Mouse (Mus musculus): ENCODE results near the gene S100a1. TPM values are rescaled to one million over a fixed set of nuclear protein-coding genes. Genes with fewer than 3 reads are reported as not detected.

S100a1 gene
- total RNA-seq, 1 experiment, result 2.3 TPM

DNA sequence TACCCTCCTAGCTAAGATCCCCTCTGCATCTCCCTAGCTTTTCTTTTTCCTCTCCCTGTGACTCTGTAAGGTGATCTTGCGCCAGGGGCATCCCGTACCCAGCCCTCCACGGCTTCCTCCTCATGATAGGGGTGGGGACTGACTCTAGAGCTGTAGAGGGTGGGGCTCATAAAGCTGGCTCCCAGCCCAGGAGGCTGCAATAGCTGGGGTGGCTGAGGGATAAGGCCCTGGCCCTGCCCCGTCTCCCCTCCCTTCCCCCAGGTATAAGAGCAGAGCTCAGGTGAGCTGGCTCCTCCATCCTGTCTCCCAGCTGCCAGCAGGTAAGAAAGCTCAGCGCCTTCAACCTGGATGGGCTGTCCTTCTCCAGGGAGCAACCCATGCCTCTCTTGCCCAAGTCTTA lies 12.4 kb upstream of the S100a1 start, which contains the start of gene S100a14:
Gene S100a14 (plus strand): TSS at position 277 of the 400 bp plus-strand sequence.
- H3K9ac ChIP-seq (ENCODE audit: insufficient read depth, low read depth, low read length, poor library complexity, severe bottlenecking), result no peak within 1 kb of the TSS
- H3K4me1 ChIP-seq (ENCODE audit: control insufficient read depth in 2 of 2, insufficient read depth in 2 of 2, low read length in 2 of 2, poor library complexity in 1 of 2), result peaks cover 0 to 5% of the 10 kb centered on the region in 2 experiments; a peak in 2 of 4 replicates
- H3K4me3 ChIP-seq (ENCODE audit: insufficient read depth in 1 of 2, low read depth in 1 of 2, low read length in 2 of 2, poor library complexity in 1 of 2, severe bottlenecking in 1 of 2), result no peak within 1 kb of the TSS
- TF ChIP-seq MAFK (IDR thresholded peaks at IDR 0.05; ENCODE audit: insufficient read depth, low read depth, low read length), result no peak
- no peak for TF ChIP-seq ZC3H11A (IDR thresholded peaks at IDR 0.05; ENCODE audit: borderline replicate concordance, low read depth, low read length)
- TF ChIP-seq ZNF384 (IDR thresholded peaks at IDR 0.05; ENCODE audit: low read depth, low read length), result no peak
- TF ChIP-seq CHD2 (IDR thresholded peaks at IDR 0.05; ENCODE audit: low read depth, low read length), result no peak
- TF ChIP-seq HCFC1 (IDR thresholded peaks at IDR 0.05; ENCODE audit: borderline replicate concordance, insufficient read depth, low read length), result no peak
- H3K36me3 ChIP-seq (ENCODE audit: control insufficient read depth, insufficient read depth, low read length, poor library complexity, severe bottlenecking), result no peaks in the 10 kb centered on the region
- in situ Hi-C loops (cut with MboI; ENCODE audit: low sequenced_read_pairs in 2 of 2, unreplicated experiment in 2 of 2), result no loop called here
- DNase-seq (ENCODE audit: low read depth, low spot score), result no peak
- no peak within 1 kb of the TSS for H3K27ac ChIP-seq (ENCODE audit: insufficient read depth, low read depth, low read length, poor library complexity, severe bottlenecking)
- H3K9me3 ChIP-seq (ENCODE audit: control insufficient read depth, insufficient read depth, low read depth, low read length), result no peaks in the 10 kb centered on the region

- H3K4me1 ChIP-seq (ENCODE audit: control insufficient read depth in 2 of 2, insufficient read depth in 2 of 2, low read length in 2 of 2, poor library complexity in 1 of 2), result peaks cover 0 to 5% of the 10 kb centered on the region in 2 experiments; a peak in 2 of 4 replicates
- H3K27ac ChIP-seq (ENCODE audit: insufficient read depth, low read depth, low read length, poor library complexity, severe bottlenecking), result no peak overlapping the region
- H3K36me3 ChIP-seq (ENCODE audit: control insufficient read depth, insufficient read depth, low read length, poor library complexity, severe bottlenecking), result no peaks in the 10 kb centered on the region
- no peak for DNase-seq (ENCODE audit: low read depth, low spot score)
- in situ Hi-C loops (cut with MboI; ENCODE audit: low sequenced_read_pairs in 2 of 2, unreplicated experiment in 2 of 2), result no loop called here
- no peak overlapping the region for H3K4me3 ChIP-seq (ENCODE audit: insufficient read depth in 1 of 2, low read depth in 1 of 2, low read length in 2 of 2, poor library complexity in 1 of 2, severe bottlenecking in 1 of 2)
- H3K9me3 ChIP-seq (ENCODE audit: control insufficient read depth, insufficient read depth, low read depth, low read length), result no peaks in the 10 kb centered on the region
- no peak overlapping the region for H3K9ac ChIP-seq (ENCODE audit: insufficient read depth, low read depth, low read length, poor library complexity, severe bottlenecking)
- TF ChIP-seq CHD2 (IDR thresholded peaks at IDR 0.05; ENCODE audit: low read depth, low read length), result no peak
- TF ChIP-seq ZC3H11A (IDR thresholded peaks at IDR 0.05; ENCODE audit: borderline replicate concordance, low read depth, low read length), result no peak
- no peak for TF ChIP-seq MAFK (IDR thresholded peaks at IDR 0.05; ENCODE audit: insufficient read depth, low read depth, low read length)
- TF ChIP-seq HCFC1 (IDR thresholded peaks at IDR 0.05; ENCODE audit: borderline replicate concordance, insufficient read depth, low read length), result no peak
Measured at GRCm38 (mm10) chr3:90526076-90526475, 11.9 kb upstream of the S100a1 start.

DNA sequence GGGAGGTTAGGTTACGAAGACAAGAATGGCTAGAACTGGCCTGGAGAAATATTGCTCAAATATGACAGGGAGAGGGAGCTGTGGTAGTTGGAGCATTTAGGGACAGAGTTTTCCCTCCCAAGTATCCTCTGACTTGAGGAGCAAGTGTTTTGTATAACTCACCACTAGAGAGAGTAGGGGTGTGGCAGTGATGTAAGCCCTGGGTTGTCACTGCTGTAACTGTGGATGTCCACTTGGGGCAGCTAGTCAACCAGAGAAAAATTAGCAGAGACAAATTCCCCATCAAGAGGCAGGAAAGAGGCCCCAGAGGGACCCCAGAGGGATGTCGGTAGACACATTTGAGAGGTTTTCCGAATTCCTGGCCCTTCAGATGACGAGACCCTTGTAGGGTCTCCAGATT lies 11.2 kb upstream of the S100a1 start:
- H3K9ac ChIP-seq (ENCODE audit: insufficient read depth, low read depth, low read length, poor library complexity, severe bottlenecking), result no peak overlapping the region
- peak; percentile 67 for DNase-seq (ENCODE audit: low read depth, low spot score)
- H3K4me1 ChIP-seq (ENCODE audit: control insufficient read depth in 2 of 2, insufficient read depth in 2 of 2, low read length in 2 of 2, poor library complexity in 1 of 2), result peaks cover 0 to 5% of the 10 kb centered on the region in 2 experiments; a peak in 2 of 4 replicates
- TF ChIP-seq CHD2 (IDR thresholded peaks at IDR 0.05; ENCODE audit: low read depth, low read length) (no peak), MAFK (IDR thresholded peaks at IDR 0.05; ENCODE audit: insufficient read depth, low read depth, low read length) (no peak), ZC3H11A (IDR thresholded peaks at IDR 0.05; ENCODE audit: borderline replicate concordance, low read depth, low read length) (peak; percentile 66)
- H3K4me3 ChIP-seq (ENCODE audit: insufficient read depth in 1 of 2, low read depth in 1 of 2, low read length in 2 of 2, poor library complexity in 1 of 2, severe bottlenecking in 1 of 2), result no peak overlapping the region
- H3K9me3 ChIP-seq (ENCODE audit: control insufficient read depth, insufficient read depth, low read depth, low read length), result no peaks in the 10 kb centered on the region
- in situ Hi-C loops (cut with MboI; ENCODE audit: low sequenced_read_pairs in 2 of 2, unreplicated experiment in 2 of 2), result no loop called here
- no peak overlapping the region for H3K27ac ChIP-seq (ENCODE audit: insufficient read depth, low read depth, low read length, poor library complexity, severe bottlenecking)
- no peaks in the 10 kb centered on the region for H3K36me3 ChIP-seq (ENCODE audit: control insufficient read depth, insufficient read depth, low read length, poor library complexity, severe bottlenecking)

DNA sequence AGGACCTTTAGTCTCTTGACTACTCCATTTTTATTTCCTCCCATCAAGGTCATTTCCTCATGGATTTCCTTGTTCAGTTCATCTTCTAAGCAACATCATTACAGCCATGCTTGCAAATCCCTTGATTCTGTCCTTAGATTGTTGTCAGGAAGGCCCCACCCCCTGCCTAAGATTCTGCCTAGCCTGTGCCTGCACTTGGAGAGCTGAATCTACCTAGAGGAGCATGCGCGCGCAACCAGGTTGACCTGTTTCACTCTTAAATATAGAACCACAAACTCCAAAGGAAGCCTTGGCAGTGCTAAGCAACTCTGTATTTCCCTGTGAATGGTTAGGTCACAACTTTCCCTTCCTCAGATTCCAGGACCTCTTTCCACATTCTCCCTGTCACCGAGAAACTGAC lies 3.5 kb upstream of the S100a1 start:
- Histone ChIP-seq H3K36me3 (ENCODE audit: control insufficient read depth, insufficient read depth, low read length, poor library complexity, severe bottlenecking) (no peaks in the 10 kb centered on the region; the same call in 1 of the 2 replicates), H3K4me1 (ENCODE audit: control insufficient read depth in 2 of 2, insufficient read depth in 2 of 2, low read length in 2 of 2, poor library complexity in 1 of 2) (peaks cover 0 to 25% of the 10 kb centered on the region in 2 experiments; a peak in 2 of 4 replicates), H3K9ac (ENCODE audit: insufficient read depth, low read depth, low read length, poor library complexity, severe bottlenecking) (no peak overlapping the region), H3K27ac (ENCODE audit: insufficient read depth, low read depth, low read length, poor library complexity, severe bottlenecking) (no peak overlapping the region), H3K4me3 (ENCODE audit: insufficient read depth in 1 of 2, low read depth in 1 of 2, low read length in 2 of 2, poor library complexity in 1 of 2, severe bottlenecking in 1 of 2) (no peak overlapping the region), H3K9me3 (ENCODE audit: control insufficient read depth, insufficient read depth, low read depth, low read length) (no peaks in the 10 kb centered on the region)
- DNase-seq (ENCODE audit: low read depth, low spot score), result no peak
- in situ Hi-C loops (cut with MboI; ENCODE audit: low sequenced_read_pairs in 2 of 2, unreplicated experiment in 2 of 2), result no loop called here
- TF ChIP-seq ZC3H11A (IDR thresholded peaks at IDR 0.05; ENCODE audit: borderline replicate concordance, low read depth, low read length), result no peak
- TF ChIP-seq CHD2 (IDR thresholded peaks at IDR 0.05; ENCODE audit: low read depth, low read length), result no peak
- TF ChIP-seq MAFK (IDR thresholded peaks at IDR 0.05; ENCODE audit: insufficient read depth, low read depth, low read length), result no peak
- no peak for TF ChIP-seq HCFC1 (IDR thresholded peaks at IDR 0.05; ENCODE audit: borderline replicate concordance, insufficient read depth, low read length)
- TF ChIP-seq ZNF384 (IDR thresholded peaks at IDR 0.05; ENCODE audit: low read depth, low read length), result no peak

DNA sequence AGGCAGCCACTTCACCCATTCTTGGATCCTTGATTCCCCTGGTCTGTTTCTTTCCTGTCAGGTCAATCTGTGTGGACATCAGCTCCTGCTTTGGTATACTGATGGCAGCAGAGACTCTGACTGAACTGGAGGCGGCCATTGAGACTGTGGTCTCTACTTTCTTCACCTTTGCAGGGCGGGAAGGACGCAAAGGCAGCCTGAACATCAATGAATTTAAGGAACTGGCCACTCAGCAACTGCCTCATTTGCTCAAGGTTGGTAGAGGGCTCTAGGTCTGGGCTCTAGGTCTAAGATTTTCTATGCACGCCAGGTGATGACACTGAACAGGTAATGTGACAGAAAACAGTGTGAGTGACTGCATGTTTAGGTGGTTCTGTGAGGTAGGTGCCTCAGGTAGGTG lies 1.6 kb upstream of the S100a1 start:
- no peak overlapping the region for H3K4me3 ChIP-seq (ENCODE audit: insufficient read depth in 1 of 2, low read depth in 1 of 2, low read length in 2 of 2, poor library complexity in 1 of 2, severe bottlenecking in 1 of 2)
- H3K9ac ChIP-seq (ENCODE audit: insufficient read depth, low read depth, low read length, poor library complexity, severe bottlenecking), result no peak overlapping the region
- H3K36me3 ChIP-seq (ENCODE audit: control insufficient read depth, insufficient read depth, low read length, poor library complexity, severe bottlenecking), result no peaks in the 10 kb centered on the region; the same call in 1 of the 2 replicates
- TF ChIP-seq ZC3H11A (IDR thresholded peaks at IDR 0.05; ENCODE audit: borderline replicate concordance, low read depth, low read length) (no peak), MAFK (IDR thresholded peaks at IDR 0.05; ENCODE audit: insufficient read depth, low read depth, low read length) (no peak), HCFC1 (IDR thresholded peaks at IDR 0.05; ENCODE audit: borderline replicate concordance, insufficient read depth, low read length) (no peak), ZNF384 (IDR thresholded peaks at IDR 0.05; ENCODE audit: low read depth, low read length) (no peak), CHD2 (IDR thresholded peaks at IDR 0.05; ENCODE audit: low read depth, low read length) (no peak)
- in situ Hi-C loops (cut with MboI; ENCODE audit: low sequenced_read_pairs in 2 of 2, unreplicated experiment in 2 of 2), result no loop called here
- DNase-seq (ENCODE audit: low read depth, low spot score), result no peak
- H3K27ac ChIP-seq (ENCODE audit: insufficient read depth, low read depth, low read length, poor library complexity, severe bottlenecking), result no peak overlapping the region
- H3K9me3 ChIP-seq (ENCODE audit: control insufficient read depth, insufficient read depth, low read depth, low read length), result no peaks in the 10 kb centered on the region
- peaks cover 0 to 25% of the 10 kb centered on the region in 2 experiments; a peak in 2 of 4 replicates for H3K4me1 ChIP-seq (ENCODE audit: control insufficient read depth in 2 of 2, insufficient read depth in 2 of 2, low read length in 2 of 2, poor library complexity in 1 of 2)

All from ES-E14 (cell line).